Mouse (Mus musculus) heart, adult 8-10 months (tissue): ENCODE measurements around the gene Cyp8b1. TPM values are rescaled to one million over a fixed set of nuclear protein-coding genes. Genes with fewer than 3 reads are reported as not detected.
A peak's percentile ranks its signal among the peaks of the same experiment; 100 is the strongest.

Experiments
- DNase-seq: peaks from one replicate; pipeline ENCODE4 v3.0.0; 2022; ENCODE audit warnings: low spot score
- total RNA-seq, 4 experiments: library from RNA; stranded (reverse); gene quantifications; 2 replicates each; pipeline ENCODE4 v1.2.4; 2022

The Cyp8b1 gene
- total RNA-seq, result not detected

- DNase-seq, result no peak
These were observed at the start of gene Cyp8b1 for GRCm38 (mm10) chr9:121916102-121916501. TSS of gene Cyp8b1 (minus strand) at chr9:121916305.

GRCm38 (mm10) chr9:121964941-121965340 is 48.8 kb upstream of the Cyp8b1 start:
- DNase-seq, result no peak

DNA sequence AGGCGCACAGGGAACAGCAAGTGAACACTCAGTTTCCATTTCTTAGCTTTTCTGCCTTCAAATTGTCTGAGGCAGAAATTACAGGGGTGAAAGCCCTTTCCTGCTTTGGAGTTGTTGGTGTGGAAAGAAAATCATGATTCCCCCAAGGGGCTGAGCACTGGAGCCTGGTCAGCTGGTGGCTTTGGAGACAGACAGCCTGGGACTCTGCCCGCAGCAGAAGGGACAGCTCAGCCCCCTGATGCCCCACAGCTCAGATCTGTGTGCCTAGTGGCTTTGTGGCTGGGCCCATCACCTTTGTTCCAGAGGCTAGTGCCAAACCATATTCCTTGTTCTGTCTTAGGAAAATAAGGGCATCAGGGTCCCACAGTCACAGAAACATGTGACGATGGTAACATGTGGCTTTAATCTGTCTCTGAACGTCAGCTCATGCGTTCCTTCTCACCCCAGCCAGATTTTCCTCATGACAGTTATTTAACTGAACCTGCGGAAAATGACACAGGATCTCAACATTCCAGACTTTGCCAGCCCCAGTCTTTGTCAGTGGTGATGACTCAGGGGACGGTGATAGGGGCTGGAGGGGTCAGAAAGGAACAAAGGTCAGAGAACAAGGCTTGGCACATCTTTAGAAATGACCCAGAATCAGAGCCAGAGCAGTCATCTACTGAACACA is 44.0 kb upstream of the Cyp8b1 start:
- DNase-seq, result no peak

DNA sequence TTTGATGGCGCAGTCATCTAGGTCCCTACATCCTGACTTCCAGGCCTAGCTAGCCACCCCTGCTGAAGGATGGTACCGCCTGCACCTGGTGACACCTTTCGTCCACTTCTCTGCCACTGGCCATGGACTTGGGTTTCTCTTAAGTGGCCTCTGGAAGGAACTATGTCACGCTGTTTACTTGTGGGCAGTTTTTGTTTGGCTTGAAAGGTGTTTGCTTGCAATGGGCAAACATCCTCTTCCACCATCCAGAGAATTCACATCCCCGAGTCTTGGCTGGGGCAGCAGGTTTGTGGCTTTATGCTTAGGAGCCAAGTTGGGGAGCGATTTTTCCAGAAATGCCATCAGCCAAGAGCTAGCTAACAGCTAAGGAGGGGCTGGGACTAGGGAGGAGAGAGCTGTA is 36.5 kb upstream of the Cyp8b1 start:
- no peak for DNase-seq

DNA sequence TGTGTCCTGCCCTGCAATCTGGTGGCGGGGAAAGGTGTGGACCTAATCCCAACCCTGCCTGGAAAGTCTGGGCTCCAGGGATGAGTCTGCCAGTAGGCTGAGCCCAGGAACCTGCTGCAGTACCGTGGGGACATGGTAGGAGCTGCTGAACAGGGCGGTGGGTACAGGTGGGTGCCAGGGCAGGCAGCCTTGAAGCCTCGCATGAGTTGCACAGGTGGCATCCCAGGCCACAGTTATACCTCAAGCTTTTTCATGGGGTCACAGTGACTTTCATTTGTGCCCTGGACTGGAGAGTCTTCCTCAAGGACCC is 35.0 kb upstream of the Cyp8b1 start:
- no peak for DNase-seq

GRCm38 (mm10) chr9:121950418-121951113 is 34.5 kb upstream of the Cyp8b1 start, which contains the start of gene Fam198a:
TSS of gene Fam198a (plus strand) at chr9:121950988.
- peak; percentile 66 for DNase-seq

DNA sequence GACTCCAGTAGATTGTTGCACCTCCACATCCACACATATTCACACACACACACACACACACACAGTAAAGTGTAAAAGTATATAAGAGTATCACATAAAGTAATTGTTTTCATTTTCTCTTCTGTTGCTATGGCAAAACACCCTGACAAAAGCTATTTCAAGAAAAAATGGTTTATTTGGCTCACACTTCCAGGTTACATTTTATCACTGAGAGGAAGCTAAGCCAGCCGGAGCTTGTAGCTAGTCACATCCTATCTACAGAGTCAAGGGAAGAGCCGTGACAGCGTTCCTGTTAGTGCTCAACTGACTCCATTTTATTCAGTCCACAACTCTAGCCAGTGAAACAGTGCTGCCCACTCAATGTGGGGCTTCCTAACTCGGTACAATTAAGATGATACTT is 32.3 kb upstream of the Cyp8b1 start:
- DNase-seq, result no peak

GRCm38 (mm10) chr9:121947784-121948183 is 31.7 kb upstream of the Cyp8b1 start:
- DNase-seq, result peak; percentile 63

DNA sequence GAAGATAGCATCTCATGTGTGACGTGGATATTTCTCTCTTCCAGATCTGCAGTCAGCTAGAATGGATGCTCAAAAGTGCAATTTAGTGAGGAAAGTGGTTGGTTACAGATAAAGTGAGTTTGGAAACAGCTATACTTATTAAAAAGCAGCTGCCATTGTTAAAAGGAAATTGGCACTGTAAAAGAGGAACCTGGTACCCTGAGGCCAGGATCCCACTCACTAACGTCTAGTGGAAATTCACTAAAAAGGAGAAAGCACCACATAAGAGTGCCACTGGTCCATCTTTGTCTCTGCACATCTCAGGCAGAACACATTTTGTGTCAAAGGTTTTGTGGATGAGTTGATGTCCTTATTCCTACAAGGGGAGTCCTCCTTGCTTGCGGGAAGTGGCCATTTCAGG is 27.5 kb upstream of the Cyp8b1 start:
- DNase-seq, result no peak

- DNase-seq, result no peak
These were observed 26.9 kb upstream of the Cyp8b1 start for GRCm38 (mm10) chr9:121943005-121943404.

GRCm38 (mm10) chr9:121937944-121938355 is 21.8 kb upstream of the Cyp8b1 start:
- DNase-seq, result no peak

DNA sequence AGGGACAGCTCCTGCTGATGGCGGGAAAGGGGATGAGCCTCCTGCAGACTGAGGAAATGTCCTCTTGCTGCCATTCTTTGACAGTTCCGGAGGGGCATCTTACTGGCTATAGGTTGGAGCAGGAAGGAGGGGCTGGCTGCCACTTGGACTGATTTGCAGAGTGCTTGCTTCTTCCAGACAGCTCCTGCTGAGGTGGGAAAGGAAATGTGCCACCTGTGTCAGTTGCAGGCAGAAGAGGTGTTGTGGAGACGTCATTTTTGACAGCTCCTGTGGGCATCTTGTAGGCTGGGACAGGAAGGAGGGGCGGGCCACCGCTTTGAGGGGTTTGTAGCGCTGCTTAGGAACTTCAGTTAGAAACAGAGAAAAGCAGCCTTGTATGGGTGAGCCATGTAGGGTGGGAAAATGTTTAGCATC is 21.4 kb upstream of the Cyp8b1 start:
- no peak for DNase-seq

GRCm38 (mm10) chr9:121936952-121937351 is 20.8 kb upstream of the Cyp8b1 start:
- no peak for DNase-seq

GRCm38 (mm10) chr9:121934856-121935255 is 18.8 kb upstream of the Cyp8b1 start:
- no peak for DNase-seq

- DNase-seq, result peak; percentile 36
These were observed 12.4 kb upstream of the Cyp8b1 start for GRCm38 (mm10) chr9:121928498-121928897.

DNA sequence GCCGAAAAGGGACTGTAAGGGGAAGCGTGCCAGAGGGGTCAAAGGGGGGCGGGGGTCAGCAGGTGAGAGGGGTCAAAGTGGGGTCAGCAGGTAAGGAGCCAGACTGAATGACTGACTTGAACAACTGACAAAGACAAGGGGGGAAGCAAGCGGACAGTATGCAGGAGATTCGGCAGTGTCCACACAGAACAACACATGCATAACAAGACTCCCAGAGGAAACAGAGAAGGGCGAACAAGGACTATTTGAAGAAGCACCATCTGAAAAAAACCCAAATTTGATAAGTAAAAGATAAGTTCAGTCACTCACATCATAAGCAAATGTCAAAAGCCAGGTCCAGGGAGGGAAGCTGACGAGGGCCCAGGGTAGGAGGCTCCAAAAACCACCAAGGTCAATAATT is 11.6 kb upstream of the Cyp8b1 start:
- DNase-seq, result no peak

- DNase-seq, result no peak
These were observed 10.7 kb upstream of the Cyp8b1 start for GRCm38 (mm10) chr9:121926634-121927405.

DNA sequence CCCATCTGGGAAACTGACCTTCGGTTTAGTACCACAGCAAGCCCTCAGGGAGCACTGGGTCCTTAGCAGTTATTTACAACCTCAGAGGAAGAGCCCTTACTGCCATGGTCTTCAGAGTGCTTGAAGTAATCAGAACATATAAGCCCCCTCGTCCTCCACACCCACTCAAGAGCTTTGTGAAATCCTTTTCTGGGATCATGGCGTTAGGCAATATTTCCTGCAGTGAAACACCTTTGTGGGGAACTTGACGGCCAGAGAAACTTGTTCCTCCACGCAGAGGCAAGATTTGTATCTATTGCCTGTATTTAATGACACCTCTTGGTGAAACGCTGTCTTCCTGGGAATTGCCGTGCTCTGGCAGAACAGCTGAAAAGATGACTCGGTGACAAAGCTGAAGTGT is 9.9 kb upstream of the Cyp8b1 start:
- DNase-seq, result no peak

DNA sequence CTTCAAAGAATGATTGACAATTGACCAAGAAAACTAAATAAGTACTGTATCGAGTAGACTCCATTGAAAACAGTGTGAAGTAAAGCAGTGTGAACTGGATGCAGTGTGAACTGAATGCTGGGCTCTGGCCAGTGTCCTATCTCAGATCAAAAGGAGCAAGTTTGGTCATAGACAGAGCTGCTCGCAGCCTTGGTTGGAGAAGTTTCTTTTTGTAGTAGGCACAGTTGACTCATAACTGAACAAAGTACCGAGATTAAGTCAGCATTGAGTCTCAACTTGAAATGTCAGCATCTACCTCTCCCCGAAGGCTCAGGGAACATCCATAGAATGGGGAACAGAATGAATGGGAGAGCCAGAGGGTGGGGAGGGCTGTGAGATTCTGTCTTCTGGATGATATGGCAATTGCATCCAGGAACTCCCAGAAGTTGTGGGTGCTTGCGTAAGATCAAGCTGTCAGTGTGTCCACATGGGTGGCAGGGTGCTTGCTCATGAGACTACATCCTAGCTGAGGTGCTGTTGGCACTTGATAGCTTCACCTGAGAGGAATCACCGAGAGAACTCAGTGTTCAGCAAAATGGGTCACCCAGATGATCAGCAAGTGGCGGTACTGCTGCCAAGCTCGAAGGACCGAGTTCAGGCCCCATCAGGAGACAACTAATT is 8.9 kb upstream of the Cyp8b1 start:
- no peak for DNase-seq

GRCm38 (mm10) chr9:121923906-121924305 is 7.8 kb upstream of the Cyp8b1 start:
- no peak for DNase-seq

- no peak for DNase-seq
These were observed 7.3 kb upstream of the Cyp8b1 start for GRCm38 (mm10) chr9:121923443-121923842.

DNA sequence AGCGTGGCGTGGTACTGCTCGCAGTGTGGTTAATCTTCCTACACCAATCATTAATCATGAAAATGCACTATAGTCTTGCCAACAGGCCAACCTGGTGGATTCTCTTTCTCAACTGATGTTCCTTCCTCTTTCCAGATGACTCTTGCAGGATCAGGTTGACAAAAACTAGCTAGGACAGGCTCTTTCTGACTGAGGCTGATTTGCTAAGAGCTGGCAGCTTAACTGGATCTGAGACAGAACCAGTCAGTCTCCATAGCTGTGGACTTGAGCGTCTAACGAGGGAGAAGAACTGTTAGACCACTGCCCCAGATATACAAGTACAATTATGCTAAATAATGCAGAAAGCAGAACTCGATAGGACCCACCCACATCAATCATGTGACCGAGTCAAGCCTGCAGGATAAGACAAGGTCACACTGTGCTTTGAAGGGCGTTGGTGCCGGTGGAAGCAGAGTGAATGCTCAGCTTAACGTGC is 3.0 kb upstream of the Cyp8b1 start:
- DNase-seq, result no peak
